Mouse (Mus musculus): ENCODE results near the gene Ang2. TPM values are rescaled to one million over a fixed set of nuclear protein-coding genes. Genes with fewer than 3 reads are reported as not detected.

The Ang2 gene
- polyA plus RNA-seq, 1 experiment from 2014 or later, result not detected

DNA sequence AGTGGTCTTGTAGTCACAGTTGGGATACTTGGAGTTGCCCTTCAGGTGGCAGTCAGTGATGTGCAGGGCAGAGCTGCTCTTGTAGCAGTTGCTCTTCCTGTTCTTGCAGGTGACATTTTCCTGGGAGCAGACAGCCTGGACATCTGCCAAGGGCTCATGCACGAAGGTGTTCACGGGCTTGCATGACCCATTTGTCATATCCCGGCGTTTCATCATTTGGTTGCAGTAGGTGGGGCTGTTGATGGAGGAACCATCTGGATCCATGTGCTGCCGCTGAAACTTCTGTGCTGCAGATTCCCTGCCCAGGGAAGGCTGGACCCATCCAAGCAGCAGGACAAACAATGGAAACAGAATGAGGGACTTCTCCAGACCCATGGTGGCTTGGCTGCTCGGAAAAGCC, 53.4 kb downstream of the Ang2 start:
- DNase-seq (ENCODE audit: low spot score), result no peak
- WGBS, result 94% methylated on average over 6 of the region's 6 CpGs
- no peak overlapping the region for H3K27ac ChIP-seq (replicated peaks)
- H3K27me3 ChIP-seq (ENCODE audit: low read depth, poor library complexity, severe bottlenecking), result no peaks in the 10 kb centered on the region
- no peaks in the 10 kb centered on the region for H3K9me3 ChIP-seq (replicated peaks)
- peaks cover 9% of the 10 kb centered on the region for H3K4me1 ChIP-seq
- H3K4me3 ChIP-seq, result no peak overlapping the region
- H3K36me3 ChIP-seq, result no peaks in the 10 kb centered on the region

Other genes starting within 250 kb of the Ang2 start
- 0.15 and 0.78 TPM in 2 replicates for gene Pnp2, start 243.2 kb downstream of the Ang2 start, polyA plus RNA-seq (2016; fragmentation: Nextera tagmentation; extraction: Ambion mirVana)
- not detected in 2 replicates for gene Rnase10, start 191.4 kb downstream of the Ang2 start, polyA plus RNA-seq (2016; fragmentation: Nextera tagmentation; extraction: Ambion mirVana)
- not detected in 2 replicates for gene Rnase9, start 157.3 kb downstream of the Ang2 start, polyA plus RNA-seq (2016; fragmentation: Nextera tagmentation; extraction: Ambion mirVana)
- not detected in 2 replicates for gene Rnase11, start 149.0 kb downstream of the Ang2 start, polyA plus RNA-seq (2016; fragmentation: Nextera tagmentation; extraction: Ambion mirVana)
- gene Rnase12, start 141.5 kb downstream of the Ang2 start, polyA plus RNA-seq (2016; fragmentation: Nextera tagmentation; extraction: Ambion mirVana), result not detected in 2 replicates
- gene Olfr750, start 124.7 kb downstream of the Ang2 start, polyA plus RNA-seq (2016; fragmentation: Nextera tagmentation; extraction: Ambion mirVana), result not detected in 2 replicates
- 8.2 and 9.5 TPM in 2 replicates for gene Rnase4, start 108.1 kb downstream of the Ang2 start, polyA plus RNA-seq (2016; fragmentation: Nextera tagmentation; extraction: Ambion mirVana)
- 1.7 and 2.2 TPM in 2 replicates for gene Ang, start 108.0 kb downstream of the Ang2 start, polyA plus RNA-seq (2016; fragmentation: Nextera tagmentation; extraction: Ambion mirVana)
- gene Eddm3b, start 84.7 kb downstream of the Ang2 start, polyA plus RNA-seq (2016; fragmentation: Nextera tagmentation; extraction: Ambion mirVana), result 0.16 TPM in 1 of 2 replicates, not detected in the other
- 0.10 and 0.22 TPM in 2 replicates for gene Rnase6, start 75.2 kb downstream of the Ang2 start, polyA plus RNA-seq (2016; fragmentation: Nextera tagmentation; extraction: Ambion mirVana)
- 0.22 TPM in 1 of 2 replicates, not detected in the other for gene Rnase1, start 52.4 kb downstream of the Ang2 start, polyA plus RNA-seq (2016; fragmentation: Nextera tagmentation; extraction: Ambion mirVana)
- not detected in 2 replicates for gene Rnase2b, start 36.9 kb downstream of the Ang2 start, polyA plus RNA-seq (2016; fragmentation: Nextera tagmentation; extraction: Ambion mirVana)
- gene Ear14, start 4.2 kb upstream of the Ang2 start, polyA plus RNA-seq (2016; fragmentation: Nextera tagmentation; extraction: Ambion mirVana), result not detected in 2 replicates
- gene Rnase2a, start 57.0 kb upstream of the Ang2 start, polyA plus RNA-seq (2016; fragmentation: Nextera tagmentation; extraction: Ambion mirVana), result not detected in 2 replicates
- gene Gm7247, start 162.6 kb upstream of the Ang2 start, polyA plus RNA-seq (2016; fragmentation: Nextera tagmentation; extraction: Ambion mirVana), result not detected in 2 replicates
- gene Vmn2r88, start 211.7 kb upstream of the Ang2 start, polyA plus RNA-seq (2016; fragmentation: Nextera tagmentation; extraction: Ambion mirVana), result not detected in 2 replicates

Measured in midbrain, embryonic 10.5 days (tissue).